Mouse (Mus musculus) midbrain, embryonic 10.5 days (tissue): ENCODE measurements around the gene Lonp1. TPM values are rescaled to one million over a fixed set of nuclear protein-coding genes. Genes with fewer than 3 reads are reported as not detected.
"Not testable (repeated sequence)": the region's sequence is repeated elsewhere in the genome, so short reads cannot be mapped to it uniquely, and the experiment has no call there.

Source experiments
- DNase-seq: peaks from one replicate; pipeline ENCODE4 v3.0.0-alpha.2; 2017; ENCODE audit warnings: low spot score
- H3K27ac ChIP-seq: fragments of 300-500 bp; sonication (generic); replicated peaks from 2 replicates; pipeline ENCODE4 v1.5.1; 2016; ENCODE audit warnings: mild to moderate bottlenecking
- H3K27me3 ChIP-seq: fragments of 300-500 bp; sonication (generic); 2 replicates; pipeline ENCODE4 v1.6.1; 2016; ENCODE audit warnings: low read depth, mild to moderate bottlenecking; ENCODE audit not compliant: poor library complexity, severe bottlenecking
- H3K36me3 ChIP-seq: fragments of 300-500 bp; sonication (generic); 2 replicates; pipeline ENCODE4 v1.6.1; 2016; ENCODE audit warnings: mild to moderate bottlenecking, moderate library complexity
- H3K4me1 ChIP-seq: fragments of 300-500 bp; sonication (generic); 2 replicates; pipeline ENCODE4 v1.6.1; 2016
- H3K4me3 ChIP-seq: fragments of 300-500 bp; sonication (generic); 2 replicates; pipeline ENCODE4 v1.5.1; 2016; ENCODE audit warnings: mild to moderate bottlenecking, moderate library complexity
- H3K9me3 ChIP-seq: fragments of 300-500 bp; sonication (generic); replicated peaks from 2 replicates; pipeline ENCODE4 v1.6.1; 2016; ENCODE audit warnings: mild to moderate bottlenecking
- WGBS: fragments of 180-500 bp; shearing (Covaris S2); methylation state at CpG from one replicate; pipeline ENCODE4 v1.1.7; 2016; 5-methylcytosine and 5-hydroxymethylcytosine counted together
- polyA plus RNA-seq: library from polyadenylated mRNA; unstranded; fragments of >200 nt; fragmentation: Nextera tagmentation; extraction: Ambion mirVana; gene quantifications from 2 replicates; pipeline ENCODE4 v1.2.1, GENCODE M21; 2016

Lonp1 gene
- polyA plus RNA-seq, 1 experiment from 2014 or later: 54.4 TPM

DNA sequence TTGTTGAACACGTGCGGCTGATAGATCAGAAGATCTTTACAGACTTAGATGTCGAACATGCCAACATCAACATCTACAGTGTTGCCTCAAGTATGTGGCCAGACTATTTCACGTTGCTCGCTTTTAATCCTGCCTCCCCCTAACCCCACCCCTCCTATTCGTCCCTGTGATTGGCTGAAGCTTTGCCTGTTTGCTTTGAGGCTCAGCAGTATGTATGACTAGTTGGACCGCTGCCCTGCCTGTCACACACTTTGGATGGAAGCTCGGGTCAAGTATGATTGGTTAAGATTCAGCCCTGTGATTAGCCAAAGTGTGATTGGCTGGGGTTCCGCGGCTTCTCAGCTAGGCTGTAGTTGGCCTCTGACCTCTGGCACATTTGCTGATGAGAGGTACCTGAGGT, 25.1 kb upstream of the Lonp1 start:
- WGBS: 42% methylated on average over 10 of the region's 10 CpGs
- DNase-seq: no peak

GRCm38 (mm10) chr17:56647546-56647945, 20.9 kb upstream of the Lonp1 start:
- 66% methylated on average over 12 of the region's 13 CpGs for WGBS
- no peaks in the 10 kb centered on the region for H3K9me3 ChIP-seq

More for the DNA sequence above, 25.1 kb upstream of the Lonp1 start:
- H3K36me3 ChIP-seq: no peaks in the 10 kb centered on the region
- no peaks in the 10 kb centered on the region for H3K9me3 ChIP-seq
- H3K27me3 ChIP-seq: no peaks in the 10 kb centered on the region; the same call in 1 of the 2 replicates
- H3K27ac ChIP-seq: no peak overlapping the region
- no peak overlapping the region for H3K4me3 ChIP-seq
- H3K4me1 ChIP-seq: no peaks in the 10 kb centered on the region

GRCm38 (mm10) chr17:56643237-56643636, 16.6 kb upstream of the Lonp1 start:
- H3K27me3 ChIP-seq: no peaks in the 10 kb centered on the region; the same call in 1 of the 2 replicates
- H3K27ac ChIP-seq: no peak overlapping the region
- H3K4me3 ChIP-seq: no peak overlapping the region
- H3K36me3 ChIP-seq: no peaks in the 10 kb centered on the region
- DNase-seq: no peak
- WGBS: 87% methylated on average over 4 of the region's 4 CpGs
- no peaks in the 10 kb centered on the region for H3K9me3 ChIP-seq
- no peaks in the 10 kb centered on the region for H3K4me1 ChIP-seq

More at GRCm38 (mm10) chr17:56647546-56647945, 20.9 kb upstream of the Lonp1 start:
- Histone ChIP-seq H3K4me1 (no peaks in the 10 kb centered on the region), H3K27ac (no peak overlapping the region), H3K4me3 (no peak overlapping the region), H3K27me3 (no peaks in the 10 kb centered on the region; the same call in 1 of the 2 replicates), H3K36me3 (no peaks in the 10 kb centered on the region)
- no peak for DNase-seq

DNA sequence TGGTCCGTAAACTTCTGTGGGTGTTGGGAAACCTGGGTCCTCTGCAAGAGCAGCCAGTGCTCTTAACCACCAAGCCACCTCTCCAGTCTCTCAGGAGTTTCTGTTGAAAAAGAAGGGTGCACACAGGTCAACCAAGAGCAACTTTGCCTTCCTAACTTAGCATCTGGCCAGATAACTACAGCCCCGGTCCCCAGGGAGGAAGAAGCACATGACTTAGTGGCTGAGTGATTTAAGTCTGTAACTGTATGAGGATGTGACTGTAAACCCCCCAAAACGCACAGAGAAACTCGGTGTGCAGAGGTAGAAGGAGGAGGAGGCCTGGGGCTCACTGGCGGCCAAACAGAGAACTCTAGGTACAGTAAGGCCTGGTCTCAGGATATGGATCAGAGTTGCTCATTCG, 7.3 kb upstream of the Lonp1 start:
- Histone ChIP-seq H3K27ac (no peak overlapping the region), H3K36me3 (no peaks in the 10 kb centered on the region), H3K27me3 (no peaks in the 10 kb centered on the region), H3K4me3 (no peak overlapping the region), H3K9me3 (no peaks in the 10 kb centered on the region), H3K4me1 (no peaks in the 10 kb centered on the region)
- 87% methylated on average over 6 of the region's 6 CpGs for WGBS
- no peak for DNase-seq

- DNase-seq: no peak
- Histone ChIP-seq H3K4me3 (no peak overlapping the region), H3K4me1 (peaks cover 10% of the 10 kb centered on the region), H3K9me3 (no peaks in the 10 kb centered on the region), H3K27ac (no peak overlapping the region), H3K36me3 (no peaks in the 10 kb centered on the region), H3K27me3 (no peaks in the 10 kb centered on the region)
- 62% methylated on average over 4 of the region's 4 CpGs for WGBS
These were observed 5.1 kb upstream of the Lonp1 start for GRCm38 (mm10) chr17:56631807-56632206.

DNA sequence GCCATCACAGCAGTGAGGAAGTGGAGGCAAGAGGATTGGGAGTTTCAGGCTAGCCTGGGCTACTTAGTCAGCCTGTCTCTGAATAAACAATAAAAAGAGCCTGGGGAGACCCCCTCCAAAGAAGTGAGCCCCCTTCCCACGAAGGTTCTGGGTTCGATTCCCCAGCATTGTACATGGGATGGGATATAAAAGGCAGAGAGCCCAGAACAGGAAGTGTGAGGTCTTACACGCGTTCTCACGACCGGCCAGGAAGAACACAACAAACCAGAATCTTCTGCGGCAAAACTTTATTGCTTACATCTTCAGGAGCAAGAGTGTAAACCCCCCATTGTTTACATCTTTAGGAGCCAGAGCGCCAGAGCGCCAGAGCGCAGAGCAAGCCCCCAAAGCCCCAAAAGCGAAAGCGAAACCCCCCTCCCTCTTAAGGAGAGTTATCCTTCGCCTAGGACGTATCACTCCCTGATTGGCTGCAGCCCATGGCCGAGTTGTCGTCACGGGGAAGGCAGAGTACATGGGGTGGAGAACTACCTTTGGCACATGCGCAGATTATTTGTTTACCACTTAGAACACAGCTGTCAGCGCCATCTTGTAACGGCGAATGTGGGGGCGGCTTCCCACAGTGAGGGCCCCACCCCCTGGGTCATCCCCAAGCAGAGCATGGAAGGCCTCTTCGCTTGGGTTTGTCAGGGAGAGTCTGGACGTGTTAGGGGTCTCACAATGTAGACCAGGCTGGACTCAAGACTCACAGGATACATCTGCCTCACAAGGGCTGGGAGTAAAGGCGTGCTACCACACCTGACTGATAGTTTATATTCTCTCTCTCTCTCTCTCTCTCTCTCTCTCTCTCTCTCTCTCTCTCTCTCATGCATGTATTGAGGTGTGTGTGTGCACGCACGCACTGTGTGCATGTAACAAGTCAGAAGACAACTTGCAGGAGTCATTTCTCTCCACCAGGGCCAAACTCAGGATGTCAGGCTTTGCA, 3.4 kb upstream of the Lonp1 start:
- H3K27me3 ChIP-seq, H3K9me3 ChIP-seq, H3K27ac ChIP-seq, H3K4me3 ChIP-seq, DNase-seq, H3K36me3 ChIP-seq: not testable (repeated sequence)
- H3K4me1 ChIP-seq: peaks cover 22% of the 10 kb centered on the region
- WGBS: 89% methylated on average over 27 of the region's 27 CpGs

DNA sequence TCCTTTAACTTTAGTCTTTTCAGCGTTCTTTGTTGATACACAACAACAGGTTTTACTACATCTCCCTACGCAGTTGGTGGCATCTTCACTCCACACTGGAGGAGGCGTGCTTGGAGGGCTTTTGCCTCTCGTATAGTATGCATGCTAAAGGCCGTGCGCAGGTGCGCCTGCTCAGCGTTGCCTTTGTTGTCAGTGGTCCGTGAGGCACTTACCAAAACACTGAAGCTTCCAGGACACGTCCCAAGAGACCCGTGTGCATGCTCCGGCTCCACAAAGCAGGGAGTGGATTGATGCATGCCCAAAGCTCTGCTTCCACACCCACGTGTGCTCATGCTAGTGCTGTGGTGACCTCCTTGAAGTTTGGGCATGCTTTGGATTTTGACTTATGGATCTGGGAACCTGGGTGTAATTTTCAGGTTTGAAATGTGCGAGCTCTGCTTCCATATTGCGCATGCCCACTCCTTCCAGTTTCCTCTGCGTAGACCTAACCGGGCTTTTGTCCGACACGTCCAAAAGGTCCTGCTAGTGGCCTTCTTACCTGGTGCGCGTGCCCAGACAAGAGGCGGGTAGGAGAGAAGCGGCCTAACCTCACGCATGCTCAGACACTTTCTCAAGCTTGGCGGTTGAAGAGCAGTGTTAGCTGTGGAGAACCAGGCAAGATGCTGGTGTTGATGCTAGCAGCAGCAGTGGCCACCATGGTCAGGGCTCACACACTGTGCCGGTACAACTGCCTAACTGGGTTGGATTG, 1.0 kb upstream of the Lonp1 start, which contains the start of gene Catsperd:
TSS of gene Catsperd (plus strand) at position 614 of the 748 bp plus-strand sequence.
- no peaks in the 10 kb centered on the region for H3K9me3 ChIP-seq
- WGBS: 10% methylated on average over 26 of the region's 26 CpGs
- H3K4me1 ChIP-seq: peaks cover 26% of the 10 kb centered on the region
- H3K4me3 ChIP-seq: peak within 1 kb of the TSS; percentile 83
- DNase-seq: no peak
- H3K36me3 ChIP-seq: peaks cover 27% of the 10 kb centered on the region
- no peaks in the 10 kb centered on the region for H3K27me3 ChIP-seq
- H3K27ac ChIP-seq: peak within 1 kb of the TSS; percentile 90

- Histone ChIP-seq H3K4me3 (peak overlapping the region; percentile 83), H3K27me3 (no peaks in the 10 kb centered on the region), H3K4me1 (peaks cover 26% of the 10 kb centered on the region)
These were observed 427 bp downstream of the Lonp1 start for GRCm38 (mm10) chr17:56626260-56626659.

DNA sequence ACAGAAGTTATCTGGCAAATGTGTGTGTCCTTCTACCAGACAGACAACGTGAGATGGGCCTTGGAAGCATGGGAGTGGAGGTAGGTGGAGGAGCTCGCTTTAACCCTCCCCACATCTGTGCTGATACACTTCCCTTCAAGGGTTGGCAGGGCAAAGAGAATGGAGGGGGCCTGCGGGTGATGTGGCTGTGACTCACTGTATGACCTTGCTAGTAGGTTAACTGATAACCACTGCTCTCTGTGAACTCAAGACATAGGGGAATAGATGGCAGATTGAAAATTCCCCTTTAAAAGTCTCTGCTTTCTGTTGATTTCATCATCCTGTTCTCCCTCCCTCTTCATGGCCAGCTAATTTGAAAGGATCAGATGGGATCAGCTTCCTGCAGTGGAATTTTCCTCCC, 1.2 kb downstream of the Lonp1 start:
- Histone ChIP-seq H3K9me3 (no peaks in the 10 kb centered on the region), H3K27me3 (no peaks in the 10 kb centered on the region), H3K36me3 (peaks cover 50% of the 10 kb centered on the region), H3K27ac (no peak overlapping the region), H3K4me1 (peaks cover 26% of the 10 kb centered on the region), H3K4me3 (peak overlapping the region; percentile 83; the same call in 1 of the 2 replicates)
- 85% methylated on average over 3 of the region's 3 CpGs for WGBS
- DNase-seq: no peak

More at GRCm38 (mm10) chr17:56626260-56626659, 427 bp downstream of the Lonp1 start:
- Histone ChIP-seq H3K36me3 (peaks cover 42% of the 10 kb centered on the region), H3K9me3 (no peaks in the 10 kb centered on the region), H3K27ac (peak overlapping the region; percentile 90)
- WGBS: under 1% methylated on average over 32 of the region's 32 CpGs
- DNase-seq: no peak

GRCm38 (mm10) chr17:56617628-56618027, 9.1 kb downstream of the Lonp1 start:
- H3K27me3 ChIP-seq: no peaks in the 10 kb centered on the region
- H3K27ac ChIP-seq: no peak overlapping the region
- WGBS: 93% methylated on average over 8 of the region's 8 CpGs
- H3K9me3 ChIP-seq: no peaks in the 10 kb centered on the region
- DNase-seq: no peak
- H3K4me3 ChIP-seq: no peak overlapping the region
- peaks cover 87% of the 10 kb centered on the region for H3K36me3 ChIP-seq
- peaks cover 21% of the 10 kb centered on the region for H3K4me1 ChIP-seq

DNA sequence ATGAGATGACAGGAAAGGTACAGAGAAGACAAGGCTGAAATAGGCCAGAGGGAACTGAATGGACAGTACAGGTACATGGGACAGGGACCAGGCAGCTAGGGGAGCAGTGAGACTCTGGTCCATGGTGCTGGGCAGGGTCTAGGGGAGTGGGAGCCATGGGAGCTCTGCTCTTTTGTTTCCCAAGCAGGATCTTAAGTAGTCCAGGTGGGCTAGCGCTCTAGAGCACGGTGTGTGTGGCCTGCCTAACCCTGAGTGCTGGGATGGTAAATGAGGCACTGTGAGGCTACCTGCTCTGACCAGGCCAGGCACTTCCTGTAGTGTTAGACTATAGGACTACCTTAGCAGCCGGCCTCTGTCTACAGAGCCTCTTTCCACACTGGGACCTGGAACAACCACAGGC, 10.0 kb downstream of the Lonp1 start:
- DNase-seq: no peak
- peaks cover 29% of the 10 kb centered on the region for H3K4me1 ChIP-seq
- no peak overlapping the region for H3K4me3 ChIP-seq
- H3K36me3 ChIP-seq: peaks cover 78% of the 10 kb centered on the region
- H3K27me3 ChIP-seq: no peaks in the 10 kb centered on the region
- 84% methylated on average over 3 of the region's 3 CpGs for WGBS
- no peak overlapping the region for H3K27ac ChIP-seq
- H3K9me3 ChIP-seq: no peaks in the 10 kb centered on the region

DNA sequence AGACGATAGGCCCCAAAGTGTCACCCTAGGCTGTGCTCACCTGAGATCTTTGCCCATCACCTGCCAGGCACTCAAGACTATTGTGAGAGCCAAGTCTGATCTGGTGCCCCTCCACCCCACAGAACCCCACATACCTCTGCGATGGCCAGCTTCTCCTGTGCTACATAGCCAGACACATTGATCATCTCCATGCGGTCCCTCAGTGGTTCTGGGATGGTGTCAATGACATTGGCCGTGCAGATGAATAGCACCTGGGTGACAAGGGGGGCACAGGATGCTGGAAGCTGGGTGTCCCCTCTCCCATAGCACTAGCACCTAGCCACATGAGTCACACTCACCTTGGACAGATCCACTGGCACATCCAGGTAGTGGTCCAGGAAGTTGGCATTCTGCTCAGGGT, 10.9 kb downstream of the Lonp1 start:
- Histone ChIP-seq H3K36me3 (peaks cover 69% of the 10 kb centered on the region), H3K27me3 (no peaks in the 10 kb centered on the region), H3K4me3 (peak overlapping the region; percentile 84), H3K27ac (no peak overlapping the region), H3K9me3 (no peaks in the 10 kb centered on the region), H3K4me1 (peaks cover 38% of the 10 kb centered on the region)
- DNase-seq: no peak
- WGBS: 90% methylated on average over 4 of the region's 4 CpGs
